ENCODE assay signal across 18 mouse cellular contexts in the genomic region with DNA sequence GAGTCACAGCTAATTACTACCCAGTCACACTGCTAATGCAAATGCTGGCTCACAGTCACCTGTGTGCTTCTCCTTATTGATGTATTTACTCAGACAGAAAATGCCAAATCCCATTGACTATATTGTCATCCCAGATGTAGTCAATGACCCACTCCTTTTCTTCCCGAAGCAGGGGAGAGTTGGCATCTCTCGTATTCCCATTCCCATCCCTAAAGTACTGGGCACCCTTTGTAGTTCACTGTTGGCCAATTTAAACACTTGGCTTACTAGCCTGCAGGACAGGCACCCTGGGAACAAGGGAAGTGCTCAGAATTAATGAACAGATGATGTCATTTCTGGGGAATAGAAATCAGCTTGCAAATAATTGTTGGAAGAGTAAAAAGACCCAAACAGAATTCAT.
DNase-seq lines count a peak whose midpoint lies in the region; ATAC-seq and TF ChIP-seq lines count a peak whose summit lies in the region.
"Had no signal": no experiment of that assay in that cellular context is flagged by ENCODE, and none has a peak within 500 bp of the region (broad histone marks: within the 10 kb centered on the region; RNA-seq: fewer than 3 reads in every experiment).

No protein-coding gene starts in this region.

- no peaks in the 10 kb centered on the region for H3K4me1 ChIP-seq in midbrain, postnatal 0 days (ENCODE audit: insufficient read depth, low read length)
- H3K4me1 ChIP-seq in midbrain, embryonic 10.5 days, result no peaks in the 10 kb centered on the region
- H3K4me1 ChIP-seq: embryonic facial prominence, embryonic 13.5 days; forebrain, embryonic 12.5 days; heart, embryonic 12.5 days; intestine, embryonic 15.5 days had no signal

- TF ChIP-seq CTCF in midbrain, postnatal 0 days (IDR thresholded peaks at IDR 0.05), result no peak

- no peaks in the 10 kb centered on the region for H3K36me3 ChIP-seq in midbrain, postnatal 0 days (ENCODE audit: insufficient read depth, low read length)
- no peaks in the 10 kb centered on the region for H3K36me3 ChIP-seq in midbrain, embryonic 10.5 days
- H3K36me3 ChIP-seq: embryonic facial prominence, embryonic 13.5 days; forebrain, embryonic 12.5 days; heart, embryonic 12.5 days; intestine, embryonic 15.5 days had no signal

- no peak for ATAC-seq in midbrain, postnatal 0 days (ENCODE audit: low FRiP score)
- ATAC-seq: activated CD4-positive, CD25-positive, alpha-beta regulatory T cell, adult 4 months; forebrain, embryonic 16.5 days; intestine, embryonic 15.5 days; Patski had no signal

- H3K9me3 ChIP-seq in midbrain, postnatal 0 days (ENCODE audit: low read length), result no peaks in the 10 kb centered on the region
- H3K9me3 ChIP-seq in midbrain, embryonic 10.5 days (replicated peaks), result no peaks in the 10 kb centered on the region
- H3K9me3 ChIP-seq: embryonic facial prominence, embryonic 13.5 days; forebrain, embryonic 12.5 days; heart, embryonic 12.5 days; intestine, embryonic 15.5 days had no signal

- WGBS in midbrain, postnatal 0 days, result 48% methylated on average over 2 of the region's 2 CpGs
- 85% methylated on average over 2 of the region's 2 CpGs for WGBS in midbrain, embryonic 10.5 days

- H3K9ac ChIP-seq in midbrain, postnatal 0 days (replicated peaks; ENCODE audit: low read length, poor library complexity, severe bottlenecking), result no peak overlapping the region
- H3K9ac ChIP-seq: embryonic facial prominence, embryonic 13.5 days; forebrain, embryonic 12.5 days; heart, embryonic 12.5 days; intestine, embryonic 15.5 days had no signal

- no peak overlapping the region for H3K27ac ChIP-seq in midbrain, postnatal 0 days (ENCODE audit: low read depth, low read length)
- no peak overlapping the region for H3K27ac ChIP-seq in midbrain, embryonic 10.5 days (replicated peaks)
- H3K27ac ChIP-seq: embryonic facial prominence, embryonic 13.5 days; forebrain, embryonic 12.5 days; intestine, embryonic 15.5 days had no signal

- no peaks in the 10 kb centered on the region for H3K27me3 ChIP-seq in midbrain, postnatal 0 days (ENCODE audit: insufficient read depth, low read length)
- no peaks in the 10 kb centered on the region for H3K27me3 ChIP-seq in midbrain, embryonic 10.5 days (ENCODE audit: low read depth, poor library complexity, severe bottlenecking)
- H3K27me3 ChIP-seq: embryonic facial prominence, embryonic 13.5 days; forebrain, embryonic 12.5 days; heart, embryonic 12.5 days; intestine, embryonic 15.5 days had no signal

- no peak overlapping the region for H3K4me3 ChIP-seq in midbrain, postnatal 0 days (ENCODE audit: low read depth, low read length)
- H3K4me3 ChIP-seq in midbrain, embryonic 10.5 days, result no peak overlapping the region
- H3K4me3 ChIP-seq: embryonic facial prominence, embryonic 13.5 days; forebrain, embryonic 12.5 days; heart, embryonic 12.5 days; intestine, embryonic 15.5 days had no signal

- no peak overlapping the region for H3K4me2 ChIP-seq in midbrain, postnatal 0 days (ENCODE audit: low read depth, low read length, poor library complexity, severe bottlenecking)
- H3K4me2 ChIP-seq: embryonic facial prominence, embryonic 13.5 days; forebrain, embryonic 12.5 days; heart, embryonic 12.5 days; intestine, embryonic 15.5 days had no signal

- peak; percentile 62 for DNase-seq in cerebellum, adult 11-12 months
- DNase-seq in cerebellum, adult 11 months, result no peak
- peak; percentile 8 for DNase-seq in midbrain, postnatal 0 days (ENCODE audit: low spot score)
- DNase-seq in midbrain, embryonic 10.5 days (ENCODE audit: low spot score), result no peak
- peak; percentile 80 for DNase-seq in cerebellum, adult 9-10 months
- DNase-seq in layer of hippocampus, adult 18-20 months (ENCODE audit: low spot score in 2 of 2), result no peak
- DNase-seq in spleen, postnatal 36 days (ENCODE audit: low spot score in 2 of 2), result no peak
- no peak for DNase-seq in MN1 (ENCODE audit: low spot score)
- DNase-seq: adrenal gland, postnatal 14 days; gastrocnemius, postnatal 25 days; kidney, adult 2 months had no signal

Comparison
In these comparisons a context has a peak if more than half of its experiments do, and no peak if none do; other contexts are left out.
1. DNase-seq: peak in cerebellum, adult 11-12 months (single experiment), midbrain, postnatal 0 days (single experiment) and cerebellum, adult 9-10 months (single experiment); none in cerebellum, adult 11 months (single experiment), midbrain, embryonic 10.5 days (single experiment), layer of hippocampus, adult 18-20 months (0 of 2), spleen, postnatal 36 days (0 of 2) and MN1 (single experiment).